Mouse (Mus musculus) lung, embryonic 16.5 days (tissue): ENCODE measurements at regions not wholly inside any gene's neighbourhood (a gene's known extent, or its start where the extent isn't known, plus 50 kb on each side); places are given as distances from the start of the nearest gene placed in this dataset.

Source experiments
- ATAC-seq: fragments of 200-750 bp; cut with Nextera tagmentation; 2 replicates; pipeline ENCODE4 v1.8.0; 2017; ENCODE audit warnings: low read depth, mild to moderate bottlenecking, moderate library complexity
- H3K27ac ChIP-seq: fragments of 300-500 bp; sonication (generic); 2 replicates; pipeline ENCODE4 v1.5.1; 2014; ENCODE audit warnings: mild to moderate bottlenecking, control low read depth, low read length
- H3K27me3 ChIP-seq: fragments of 300-500 bp; sonication (generic); 2 replicates; pipeline ENCODE4 v1.6.1; 2014; ENCODE audit warnings: low read depth, low read length, mixed read lengths; ENCODE audit not compliant: control insufficient read depth, insufficient read depth
- H3K36me3 ChIP-seq: fragments of 300-500 bp; sonication (generic); 2 replicates; pipeline ENCODE4 v1.6.1; 2014; ENCODE audit warnings: low read length; ENCODE audit not compliant: control insufficient read depth, insufficient read depth
- H3K4me1 ChIP-seq: fragments of 300-500 bp; sonication (generic); replicated peaks from 2 replicates; pipeline ENCODE4 v1.6.1; 2014; ENCODE audit warnings: low read length, mixed read lengths; ENCODE audit not compliant: control insufficient read depth, insufficient read depth
- H3K4me2 ChIP-seq: fragments of 300-500 bp; sonication (generic); 2 replicates; pipeline ENCODE4 v1.6.1; 2014; ENCODE audit warnings: low read depth, low read length, control low read depth
- H3K4me3 ChIP-seq: fragments of 300-500 bp; sonication (generic); 2 replicates; pipeline ENCODE4 v1.5.1; 2014; ENCODE audit warnings: mild to moderate bottlenecking, low read length, control low read depth
- H3K9ac ChIP-seq: fragments of 300-500 bp; sonication (generic); 2 replicates; pipeline ENCODE4 v1.6.1; 2014; ENCODE audit warnings: low read length, control low read depth
- H3K9me3 ChIP-seq: fragments of 300-500 bp; sonication (generic); 2 replicates; pipeline ENCODE4 v1.6.1; 2016; ENCODE audit warnings: low read length; ENCODE audit not compliant: control insufficient read depth
- WGBS: fragments of 180-500 bp; shearing (Covaris S2); extraction: QIAGEN DNeasy Blood & Tissue Kit; methylation state at CpG from one replicate; pipeline ENCODE4 v1.1.7; 2014; 5-methylcytosine and 5-hydroxymethylcytosine counted together

DNA sequence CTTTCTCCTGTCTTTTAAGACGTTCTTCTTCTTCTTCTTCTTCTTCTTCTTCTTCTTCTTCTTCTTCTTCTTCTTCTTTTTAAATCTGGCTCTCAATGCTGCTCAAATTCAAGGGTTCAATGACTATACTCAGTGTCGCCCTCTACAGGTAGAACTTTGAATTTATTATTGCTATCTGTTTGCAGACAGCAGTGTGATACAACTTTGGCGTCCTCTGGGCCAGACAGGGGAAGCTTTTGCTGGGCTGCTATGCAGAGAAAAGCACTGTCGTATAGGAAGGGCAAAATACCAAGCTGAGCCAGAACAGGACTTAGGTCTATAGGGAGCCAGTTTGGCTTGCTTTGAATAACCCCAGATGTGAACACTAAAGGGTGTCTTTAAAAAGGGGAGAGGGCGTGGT is 127.3 kb upstream of the Gjb5 start:
- no peaks in the 10 kb centered on the region for H3K27me3 ChIP-seq
- no peaks in the 10 kb centered on the region for H3K36me3 ChIP-seq
- no peak overlapping the region for H3K4me3 ChIP-seq
- no peak overlapping the region for H3K4me2 ChIP-seq
- WGBS = 72% methylated on average over 5 of the region's 5 CpGs
- no peak overlapping the region for H3K9ac ChIP-seq
- no peaks in the 10 kb centered on the region for H3K9me3 ChIP-seq
- H3K27ac ChIP-seq = no peak overlapping the region
- no peak for ATAC-seq
- no peaks in the 10 kb centered on the region for H3K4me1 ChIP-seq

DNA sequence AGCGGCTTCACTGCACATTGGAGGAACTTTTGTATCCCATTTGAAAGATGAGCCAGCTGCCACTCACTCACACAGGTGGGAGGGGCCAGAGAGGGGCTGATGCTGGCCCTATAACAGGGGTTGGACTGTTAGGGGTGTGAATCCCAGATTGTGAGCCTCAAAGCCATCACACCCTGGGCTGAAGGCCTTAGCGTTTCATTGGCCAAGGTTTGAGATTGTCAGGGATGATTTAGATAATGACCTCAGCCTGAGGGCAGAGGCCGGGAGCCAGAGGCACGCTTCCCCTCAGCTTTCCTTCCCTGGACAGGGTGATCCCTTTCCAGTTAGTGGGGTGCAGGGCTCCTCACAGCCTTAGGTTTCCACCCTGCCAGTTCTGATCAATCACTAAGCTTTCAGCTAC is 124.5 kb upstream of the Gjb5 start:
- no peak for ATAC-seq
- no peaks in the 10 kb centered on the region for H3K4me1 ChIP-seq
- H3K36me3 ChIP-seq = no peaks in the 10 kb centered on the region
- H3K27ac ChIP-seq = no peak overlapping the region
- no peak overlapping the region for H3K9ac ChIP-seq
- H3K4me2 ChIP-seq = no peak overlapping the region
- no peak overlapping the region for H3K4me3 ChIP-seq
- WGBS = 56% methylated on average over 4 of the region's 4 CpGs
- H3K27me3 ChIP-seq = no peaks in the 10 kb centered on the region
- no peaks in the 10 kb centered on the region for H3K9me3 ChIP-seq

DNA sequence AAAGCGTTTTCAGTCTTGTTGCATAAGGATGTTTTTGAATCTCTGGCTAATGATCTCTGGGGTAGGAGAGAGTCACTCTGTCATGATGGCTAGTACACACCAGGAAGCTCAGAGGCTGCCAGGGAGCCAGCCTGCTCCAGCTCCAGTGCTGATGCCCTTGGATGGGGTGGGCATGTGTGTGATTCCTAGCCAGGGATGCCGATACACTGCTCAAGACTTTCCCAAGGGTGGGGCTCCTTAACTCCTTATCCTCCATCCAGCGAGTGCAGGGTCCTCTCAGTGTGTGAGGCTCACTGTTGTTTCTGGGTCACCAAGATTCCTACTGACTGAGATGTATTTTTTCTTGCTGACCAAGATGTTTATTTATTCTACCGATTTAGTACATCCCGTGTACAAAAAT is 122.4 kb upstream of the Gjb5 start:
- no peaks in the 10 kb centered on the region for H3K27me3 ChIP-seq
- no peak overlapping the region for H3K4me2 ChIP-seq
- H3K4me1 ChIP-seq = no peaks in the 10 kb centered on the region
- no peak overlapping the region for H3K9ac ChIP-seq
- no peak overlapping the region for H3K4me3 ChIP-seq
- H3K27ac ChIP-seq = no peak overlapping the region
- H3K9me3 ChIP-seq = no peaks in the 10 kb centered on the region
- H3K36me3 ChIP-seq = no peaks in the 10 kb centered on the region
- 48% methylated on average over 5 of the region's 5 CpGs for WGBS
- ATAC-seq = no peak

DNA sequence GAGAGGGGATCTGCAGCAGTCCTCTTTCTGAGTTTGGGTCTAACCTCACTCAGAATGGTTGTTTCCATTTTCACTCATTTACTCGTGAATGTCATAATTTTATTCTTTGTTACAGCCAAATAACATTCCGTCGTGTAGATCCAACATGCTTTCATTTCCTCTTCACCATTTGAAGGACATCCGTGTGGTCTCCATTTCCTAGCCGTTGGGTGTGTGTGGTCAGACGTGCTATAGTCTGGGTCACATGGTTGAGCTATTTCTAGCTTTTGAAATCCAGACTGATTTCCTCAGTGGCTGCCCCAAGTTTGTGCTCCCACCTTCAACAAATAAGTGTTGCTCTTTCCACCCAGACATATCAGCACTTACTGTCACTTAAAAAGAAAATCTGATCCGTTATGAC is 111.9 kb upstream of the Gjb5 start:
- Histone ChIP-seq H3K27me3 (no peaks in the 10 kb centered on the region), H3K9ac (no peak overlapping the region), H3K4me1 (no peaks in the 10 kb centered on the region), H3K9me3 (no peaks in the 10 kb centered on the region), H3K27ac (no peak overlapping the region), H3K36me3 (no peaks in the 10 kb centered on the region), H3K4me3 (no peak overlapping the region), H3K4me2 (no peak overlapping the region)
- no peak for ATAC-seq
- WGBS = 77% methylated on average over 7 of the region's 7 CpGs

DNA sequence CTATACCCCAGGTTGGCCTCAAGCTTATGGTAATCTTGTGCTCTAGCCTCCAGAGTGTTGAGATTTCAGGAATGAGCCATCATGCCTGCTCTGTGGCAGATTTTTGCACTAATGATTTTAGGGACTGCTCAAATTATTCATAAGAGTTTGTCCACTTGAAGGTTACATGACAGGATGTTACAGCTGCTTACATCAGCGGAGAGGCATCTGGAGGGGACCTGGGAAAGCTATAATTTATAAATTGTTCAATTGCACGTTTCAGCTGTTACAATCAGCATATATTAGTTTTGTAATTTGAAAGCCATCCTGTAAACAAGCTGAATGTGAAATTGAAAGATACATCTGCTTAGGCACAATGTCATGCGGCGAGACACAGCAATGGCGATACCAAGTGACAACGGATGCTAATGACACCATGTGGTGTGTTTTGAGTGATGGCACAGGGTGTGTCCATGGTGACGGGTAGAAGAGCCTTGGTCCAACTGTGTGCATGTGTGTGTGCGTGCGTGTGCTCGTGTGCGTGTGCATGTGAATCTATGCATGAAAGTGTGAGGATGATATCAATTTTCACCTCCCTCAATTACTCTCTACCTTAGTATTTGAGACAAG is 96.6 kb upstream of the Gjb5 start:
- no peak overlapping the region for H3K4me3 ChIP-seq
- no peak overlapping the region for H3K4me2 ChIP-seq
- H3K4me1 ChIP-seq = no peaks in the 10 kb centered on the region
- H3K27me3 ChIP-seq = no peaks in the 10 kb centered on the region
- H3K36me3 ChIP-seq = no peaks in the 10 kb centered on the region
- no peak overlapping the region for H3K27ac ChIP-seq
- 76% methylated on average over 11 of the region's 11 CpGs for WGBS
- no peaks in the 10 kb centered on the region; the same call in 1 of the 2 replicates for H3K9me3 ChIP-seq
- H3K9ac ChIP-seq = no peak overlapping the region
- ATAC-seq = no peak

DNA sequence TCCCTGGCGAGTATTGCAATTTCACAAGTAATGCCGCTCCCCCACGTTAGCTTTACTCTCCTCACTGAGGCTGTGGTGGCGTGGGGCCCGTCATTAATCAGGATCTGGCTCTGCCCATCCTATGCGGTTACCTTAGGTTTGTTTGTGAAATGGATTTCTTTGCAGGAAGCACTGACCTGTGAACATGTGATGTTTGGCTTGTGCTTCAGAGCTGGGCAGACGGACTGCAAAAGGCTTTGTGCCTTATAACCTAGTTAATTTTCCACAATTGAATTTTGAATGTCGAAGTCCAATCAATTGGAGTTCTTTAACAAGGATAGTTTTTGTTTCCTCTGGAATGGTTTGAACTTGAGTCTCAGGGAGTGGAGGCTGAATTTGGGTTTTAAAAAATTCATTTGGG is 94.1 kb upstream of the Gjb5 start:
- H3K4me3 ChIP-seq = no peak overlapping the region
- no peak overlapping the region for H3K4me2 ChIP-seq
- WGBS = 49% methylated on average over 8 of the region's 8 CpGs
- H3K27ac ChIP-seq = no peak overlapping the region
- no peaks in the 10 kb centered on the region for H3K36me3 ChIP-seq
- no peaks in the 10 kb centered on the region for H3K9me3 ChIP-seq
- H3K4me1 ChIP-seq = no peaks in the 10 kb centered on the region
- no peak overlapping the region for H3K9ac ChIP-seq
- ATAC-seq = no peak
- no peaks in the 10 kb centered on the region for H3K27me3 ChIP-seq

DNA sequence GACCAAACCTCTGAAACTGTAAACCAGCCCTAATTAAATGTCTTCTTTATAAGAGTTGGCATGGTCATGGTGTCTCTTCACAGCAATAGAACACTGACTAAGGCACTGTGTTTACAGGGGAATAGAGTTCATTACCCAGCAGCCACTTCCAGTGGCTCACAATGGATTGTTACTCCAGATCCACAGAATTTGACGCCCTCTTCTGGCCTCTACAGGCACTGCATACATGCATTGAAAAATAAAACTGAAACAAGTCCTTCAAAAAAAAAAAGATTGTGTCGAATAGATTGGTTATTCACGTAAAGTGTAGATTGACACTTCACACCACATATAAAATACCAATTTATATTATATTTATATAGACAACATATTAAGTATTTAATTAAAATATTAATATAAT is 87.3 kb upstream of the Gjb5 start:
- H3K36me3 ChIP-seq = no peaks in the 10 kb centered on the region
- 64% methylated on average over 3 of the region's 3 CpGs for WGBS
- ATAC-seq = no peak

DNA sequence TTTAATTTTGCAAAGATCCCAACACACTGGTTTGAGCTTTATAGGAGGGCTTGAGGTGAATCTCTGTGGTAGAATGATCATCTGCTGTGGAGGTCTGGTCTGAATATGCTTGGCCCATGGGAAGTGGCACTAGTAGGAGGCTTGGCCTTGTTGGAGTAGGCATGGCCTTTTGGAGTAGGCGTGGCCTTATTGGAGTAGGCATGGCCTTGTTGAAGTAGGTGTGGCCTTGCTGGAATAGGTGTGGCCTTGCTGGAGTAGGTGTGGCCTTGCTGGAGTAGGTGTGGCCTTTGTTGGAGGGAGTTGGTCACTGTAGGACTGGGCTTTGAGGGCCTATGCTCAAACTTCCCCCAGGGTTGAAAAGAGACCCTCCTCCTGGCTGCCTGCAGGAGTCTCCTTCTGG is 86.1 kb upstream of the Gjb5 start:
- Histone ChIP-seq H3K27me3 (no peaks in the 10 kb centered on the region), H3K36me3 (no peaks in the 10 kb centered on the region), H3K4me3 (no peak overlapping the region), H3K27ac (no peak overlapping the region), H3K9ac (no peak overlapping the region), H3K9me3 (no peaks in the 10 kb centered on the region), H3K4me2 (no peak overlapping the region), H3K4me1 (no peaks in the 10 kb centered on the region)
- no peak for ATAC-seq
- 96% methylated on average over 1 of the region's 1 CpGs for WGBS

More for the DNA sequence above, 87.3 kb upstream of the Gjb5 start:
- no peaks in the 10 kb centered on the region for H3K27me3 ChIP-seq
- no peak overlapping the region for H3K4me3 ChIP-seq
- H3K4me1 ChIP-seq = no peaks in the 10 kb centered on the region
- H3K27ac ChIP-seq = no peak overlapping the region
- H3K9me3 ChIP-seq = no peaks in the 10 kb centered on the region
- no peak overlapping the region for H3K9ac ChIP-seq
- no peak overlapping the region for H3K4me2 ChIP-seq

DNA sequence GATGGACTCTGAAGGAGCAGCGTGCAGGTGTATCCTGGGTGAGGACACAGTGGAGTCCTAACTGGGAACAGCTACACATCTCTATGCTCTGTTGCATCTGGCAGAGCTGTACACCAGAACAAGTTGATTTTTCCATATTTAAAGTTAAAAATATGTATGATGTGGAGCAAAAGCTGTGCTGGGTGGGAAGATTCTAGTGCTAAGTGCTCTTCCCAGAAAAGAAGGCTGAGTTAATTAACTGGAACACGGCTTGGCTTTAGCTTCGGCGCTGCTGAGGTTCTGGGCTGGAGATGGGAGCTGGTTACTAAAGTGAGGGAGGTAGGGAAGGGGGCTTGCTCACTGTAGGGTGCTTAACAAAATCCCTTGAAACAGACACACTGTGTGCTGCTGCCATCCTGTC is 84.0 kb upstream of the Gjb5 start:
- WGBS = 90% methylated on average over 4 of the region's 4 CpGs
- Histone ChIP-seq H3K36me3 (no peaks in the 10 kb centered on the region), H3K9me3 (no peaks in the 10 kb centered on the region), H3K9ac (no peak overlapping the region), H3K27ac (no peak overlapping the region), H3K4me3 (no peak overlapping the region), H3K4me1 (no peaks in the 10 kb centered on the region), H3K4me2 (no peak overlapping the region), H3K27me3 (no peaks in the 10 kb centered on the region)
- ATAC-seq = no peak

DNA sequence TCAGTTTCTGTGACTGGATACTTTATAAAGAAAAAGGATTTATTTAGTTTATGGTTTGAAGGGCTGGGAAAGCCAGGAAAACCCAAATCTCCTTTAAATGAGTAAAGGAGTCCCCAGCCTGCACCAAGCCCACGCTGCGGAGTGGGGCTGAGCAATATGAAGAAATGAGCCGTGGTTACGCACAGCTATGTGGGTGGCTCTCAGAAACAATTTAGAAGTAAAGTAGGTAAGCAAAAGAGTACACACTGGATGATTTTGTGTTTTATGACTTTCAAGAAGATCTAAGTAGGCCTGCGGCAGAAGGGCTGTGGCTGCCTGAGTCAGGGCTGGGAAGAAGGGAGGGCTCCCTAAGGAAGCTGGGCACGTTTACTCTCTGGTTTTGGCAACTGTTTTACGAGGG is 82.6 kb upstream of the Gjb5 start:
- H3K9me3 ChIP-seq = no peaks in the 10 kb centered on the region
- no peaks in the 10 kb centered on the region for H3K27me3 ChIP-seq
- H3K4me3 ChIP-seq = no peak overlapping the region
- no peaks in the 10 kb centered on the region for H3K4me1 ChIP-seq
- H3K36me3 ChIP-seq = no peaks in the 10 kb centered on the region
- H3K9ac ChIP-seq = no peak overlapping the region
- WGBS = 63% methylated on average over 7 of the region's 7 CpGs
- H3K27ac ChIP-seq = no peak overlapping the region
- ATAC-seq = no peak
- H3K4me2 ChIP-seq = no peak overlapping the region
